Mouse (Mus musculus) activated CD4-positive, CD25-positive, alpha-beta regulatory T cell, adult 4 months (primary cell): ENCODE results near the gene Nfatc2ip. TPM values are rescaled to one million over a fixed set of nuclear protein-coding genes. Genes with fewer than 3 reads are reported as not detected.
"Not testable (repeated sequence)": the region's sequence is repeated elsewhere in the genome, so short reads cannot be mapped to it uniquely, and the experiment has no call there.

Experiments
- ATAC-seq: one replicate; pipeline ENCODE4 v1.8.0; 2017
- polyA plus RNA-seq, 2 experiments: library from polyadenylated mRNA; unstranded; fragments of 100-300 nt; shearing (Covaris generic); gene quantifications; one replicate each; pipeline ENCODE4 v1.2.1; 2017

Gene Nfatc2ip
- polyA plus RNA-seq, 2 experiments from 2014 or later: 2.1 to 3.4 TPM

GRCm38 (mm10) chr7:126402518-126402917, 6.0 kb upstream of the Nfatc2ip start:
- ATAC-seq: not testable (repeated sequence)

DNA sequence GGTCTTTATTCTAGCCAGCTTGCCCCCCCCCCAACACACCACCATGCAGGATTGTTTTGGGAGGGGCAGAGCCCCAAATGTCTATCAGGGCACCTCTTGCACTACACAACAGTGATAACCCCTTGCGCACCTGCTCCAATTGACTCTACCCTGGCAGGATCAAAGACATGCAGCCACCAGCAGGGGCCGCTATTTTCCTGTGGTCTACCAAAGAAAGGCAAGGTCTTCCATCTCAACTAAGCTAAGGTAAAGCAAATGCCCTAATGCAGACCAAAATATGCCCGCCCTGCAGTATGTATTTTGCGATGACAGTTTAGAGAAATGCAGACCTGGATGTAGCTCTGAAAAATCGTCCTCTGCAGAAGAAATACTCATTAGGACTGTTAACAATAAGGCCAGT, 3.0 kb upstream of the Nfatc2ip start:
- peak; percentile 11 for ATAC-seq

GRCm38 (mm10) chr7:126397822-126398221, 1.3 kb upstream of the Nfatc2ip start:
- no peak for ATAC-seq

DNA sequence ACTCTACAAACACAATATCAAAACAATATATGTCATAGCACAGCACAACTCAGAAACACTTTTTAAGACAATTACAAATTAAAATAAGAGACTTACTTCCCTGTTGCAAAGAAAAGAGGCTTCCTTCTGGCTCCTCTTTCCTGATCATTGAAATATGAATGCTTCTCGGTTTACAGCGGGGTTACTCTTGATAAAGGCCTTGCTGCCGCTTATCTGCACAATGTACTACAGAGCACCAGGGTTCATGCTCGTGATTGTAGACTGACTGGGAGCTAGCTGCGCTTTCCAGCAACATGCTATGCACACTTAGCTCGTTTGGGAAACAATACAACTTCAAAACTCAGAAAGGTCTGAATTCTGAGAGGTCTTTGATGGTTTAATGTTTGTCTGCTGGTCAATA, 684 bp upstream of the Nfatc2ip start:
- ATAC-seq: no peak

GRCm38 (mm10) chr7:126392086-126392884, 4.3 kb downstream of the Nfatc2ip start:
- ATAC-seq: not testable (repeated sequence)

- no peak for ATAC-seq
These were observed 8.4 kb downstream of the Nfatc2ip start for GRCm38 (mm10) chr7:126388185-126388584.

DNA sequence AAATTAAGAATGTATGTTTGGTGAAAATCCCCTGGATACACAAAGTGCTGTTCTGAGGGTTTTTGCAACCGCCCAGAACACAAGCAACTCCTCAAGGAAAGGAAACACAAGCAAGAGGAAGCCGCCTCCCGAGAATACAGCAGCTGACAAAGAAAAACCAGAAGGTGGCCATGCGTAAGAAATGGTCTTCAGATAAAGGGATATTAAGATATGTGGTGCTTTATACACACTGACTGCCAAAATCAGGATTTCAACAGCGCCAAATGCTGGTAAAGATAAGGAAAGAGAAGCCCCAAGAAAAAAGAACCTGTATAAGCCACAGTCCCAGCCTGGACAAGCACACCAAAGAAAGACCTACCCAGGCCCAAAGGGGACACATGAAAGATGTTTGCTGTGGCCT, 13.0 kb downstream of the Nfatc2ip start:
- ATAC-seq: no peak

GRCm38 (mm10) chr7:126377278-126378158, 19.0 kb downstream of the Nfatc2ip start, which contains the start of gene Spns1:
TSS of gene Spns1 (minus strand) at chr7:126377450.
- peak; percentile 91 for ATAC-seq

GRCm38 (mm10) chr7:126376903-126377277, 19.6 kb downstream of the Nfatc2ip start:
- ATAC-seq: no peak

DNA sequence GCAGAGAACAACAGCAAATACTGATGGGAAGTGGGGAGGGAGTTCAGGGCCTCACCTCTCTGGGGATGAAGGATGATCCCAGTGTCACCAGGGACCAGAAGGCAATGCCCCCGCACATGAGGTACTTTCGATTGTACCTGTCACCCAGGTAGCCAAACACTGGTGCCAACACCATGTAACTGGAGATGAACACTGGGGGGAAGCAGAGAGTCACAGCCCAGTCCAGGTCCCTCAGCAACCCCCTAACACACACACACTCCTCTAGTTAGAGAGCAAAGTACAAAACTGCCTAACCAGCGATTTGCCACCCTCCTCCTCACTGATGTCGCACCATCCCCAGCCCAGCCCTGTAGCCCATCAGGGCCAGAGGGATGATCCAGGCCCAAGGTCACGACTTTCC, 21.5 kb downstream of the Nfatc2ip start:
- no peak for ATAC-seq

GRCm38 (mm10) chr7:126374526-126374925, 22.0 kb downstream of the Nfatc2ip start:
- ATAC-seq: no peak

- no peak for ATAC-seq
These were observed 23.5 kb downstream of the Nfatc2ip start for GRCm38 (mm10) chr7:126373007-126373406.

DNA sequence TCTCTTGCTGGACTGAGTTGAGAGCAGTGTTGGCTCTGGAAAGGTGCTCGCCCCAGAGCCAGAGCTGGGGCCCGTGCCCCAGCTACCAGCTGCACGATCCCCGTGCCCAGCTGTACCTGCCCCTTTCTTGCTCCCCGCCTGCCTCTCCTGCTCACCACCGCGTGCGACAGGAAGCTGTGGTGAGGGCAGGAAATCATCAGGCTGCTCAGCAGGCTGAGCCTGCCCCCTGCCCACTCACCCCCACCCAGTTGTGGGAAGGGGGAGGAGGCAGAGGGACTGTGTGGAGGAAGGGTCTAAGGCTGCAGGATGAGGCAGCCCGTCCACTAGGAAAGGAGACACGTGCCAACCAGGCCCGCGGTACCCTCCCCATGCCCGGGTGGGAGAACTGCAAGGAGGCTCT, 27.1 kb downstream of the Nfatc2ip start, which contains the start of gene Lat:
Lat (minus strand) TSS at position 178 of the 400 bp plus-strand sequence.
- ATAC-seq: peak; percentile 95

DNA sequence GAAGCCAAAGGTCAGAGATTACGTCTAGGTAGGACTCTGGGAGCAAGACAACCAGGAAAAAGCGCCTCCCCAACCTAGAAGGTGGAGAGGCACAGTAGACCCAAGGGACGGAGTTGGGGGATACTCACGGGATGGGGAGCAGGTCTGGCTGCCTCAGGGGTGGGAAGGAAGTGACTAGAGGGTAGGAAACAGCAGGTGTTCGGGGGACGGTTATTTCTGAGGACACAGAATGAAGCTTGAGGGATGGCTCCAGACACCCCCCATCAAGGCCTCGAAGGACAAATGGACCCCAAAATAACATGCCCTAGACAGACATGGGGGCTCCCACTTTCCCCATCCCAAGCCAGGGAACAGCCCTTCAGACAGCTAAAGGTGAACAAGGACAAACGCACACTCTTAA, 28.2 kb downstream of the Nfatc2ip start:
- no peak for ATAC-seq

DNA sequence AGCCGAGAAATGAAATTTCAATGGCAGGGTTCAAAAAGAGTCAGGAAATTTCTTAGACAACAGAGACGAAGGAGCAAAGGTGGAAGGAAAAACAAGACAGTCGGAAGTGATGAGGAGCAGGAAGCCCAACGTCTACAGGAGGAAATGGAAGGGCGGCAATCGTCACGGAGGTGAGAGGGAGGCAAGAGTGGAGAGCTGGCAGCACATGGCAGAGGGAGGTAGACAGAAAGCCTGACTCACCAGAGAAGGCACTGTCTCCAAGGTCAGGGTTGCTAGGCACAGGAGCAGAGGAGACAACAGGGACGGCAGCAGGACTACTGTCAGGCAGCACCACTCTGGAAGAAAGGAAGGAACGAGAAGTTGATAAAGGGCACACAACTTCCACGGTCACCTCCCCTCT, 28.9 kb downstream of the Nfatc2ip start:
- peak; percentile 33 for ATAC-seq

- ATAC-seq: no peak
These were observed 33.5 kb downstream of the Nfatc2ip start for GRCm38 (mm10) chr7:126363038-126363437.

DNA sequence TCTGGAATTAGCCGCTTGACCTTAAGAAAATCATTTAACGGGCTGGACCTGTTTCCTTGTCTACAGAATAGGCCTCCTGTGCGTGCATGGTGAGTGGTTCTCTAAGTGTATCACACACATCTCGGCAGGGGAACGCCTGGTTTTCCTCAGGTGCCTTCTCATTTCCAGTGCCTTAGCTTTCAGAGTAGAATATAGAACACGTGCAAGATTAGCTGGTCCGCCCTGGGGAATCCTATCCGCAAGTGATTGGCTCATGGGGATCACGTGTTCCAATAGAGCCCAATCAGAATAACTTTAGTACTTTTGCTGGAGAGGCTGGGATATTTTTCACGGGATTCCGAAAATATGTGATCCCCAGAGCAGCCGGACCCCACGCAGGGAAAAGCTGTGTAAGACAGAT, 37.5 kb downstream of the Nfatc2ip start:
- no peak for ATAC-seq

GRCm38 (mm10) chr7:126358413-126358812, 38.1 kb downstream of the Nfatc2ip start:
- peak; percentile 34 for ATAC-seq

- ATAC-seq: peak; percentile 53
These were observed 38.7 kb downstream of the Nfatc2ip start for GRCm38 (mm10) chr7:126357838-126358237.

DNA sequence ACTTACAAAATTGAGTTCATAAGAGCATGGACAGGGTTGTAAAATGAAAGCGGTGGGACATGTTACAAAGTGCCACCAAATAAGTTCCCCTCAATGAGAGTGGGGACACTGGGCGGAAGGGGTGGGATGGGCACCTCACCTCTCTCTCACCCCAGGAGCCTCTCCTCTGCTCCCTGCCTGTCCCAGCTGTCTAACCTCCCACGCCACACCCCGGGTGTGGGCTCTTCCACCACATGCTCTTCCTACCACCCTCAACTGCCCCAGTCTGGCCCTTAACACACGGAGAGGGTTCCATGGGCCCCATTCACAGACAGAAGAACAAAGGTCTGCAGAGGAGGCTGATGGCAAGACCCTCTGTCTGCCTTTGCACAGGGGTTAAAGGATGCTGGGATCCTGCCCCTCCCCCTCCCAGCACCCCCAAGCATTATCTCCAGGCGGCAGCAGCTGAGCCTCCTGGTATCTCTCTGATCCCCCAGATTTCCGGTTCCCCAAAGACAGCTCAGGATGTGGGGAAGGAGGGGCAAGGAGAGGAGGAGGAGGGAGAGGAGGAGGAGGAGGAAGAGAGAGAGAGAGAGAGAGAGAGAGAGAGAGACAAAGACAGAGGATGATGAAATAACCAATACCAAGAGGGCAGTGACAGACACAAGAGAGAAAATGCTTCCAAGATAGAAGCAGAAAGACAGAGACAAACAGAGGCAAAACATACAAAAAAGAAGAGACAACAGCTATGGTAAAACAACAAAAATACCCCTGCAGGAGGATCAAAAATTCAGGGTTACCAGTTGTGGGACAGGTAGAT, 39.5 kb downstream of the Nfatc2ip start:
- peak; percentile 31 for ATAC-seq

- ATAC-seq: no peak
These were observed 40.5 kb downstream of the Nfatc2ip start for GRCm38 (mm10) chr7:126355847-126356597.
